Mouse (Mus musculus): Measurements from ENCODE around the gene Orai1.

GRCm38 (mm10) chr5:123026414-123026813, 11.5 kb downstream of the Orai1 start:
- TF ChIP-seq CTCF (IDR thresholded peaks at IDR 0.05; ENCODE audit: extremely low read depth, insufficient read length, insufficient replicate concordance, low read depth, low read length) (no peak), POLR2A (IDR thresholded peaks at IDR 0.05; ENCODE audit: low read depth, low read length) (no peak)

Data from small intestine, adult 2 months (tissue).